Mouse (Mus musculus) heart, adult 18-20 months (tissue): ENCODE results near the gene Pnpla1. TPM values are rescaled to one million over a fixed set of nuclear protein-coding genes. Genes with fewer than 3 reads are reported as not detected.

Source experiments
- DNase-seq, 2 experiments: peaks; one replicate each; pipeline ENCODE4 v3.0.0; 2021 to 2022; ENCODE audit warnings: mixed read lengths in 1 of 2
- total RNA-seq, 2 experiments: library from RNA; stranded (reverse); gene quantifications; 2 replicates each; pipeline ENCODE4 v1.2.3; 2021

Gene Pnpla1
- total RNA-seq, 2 experiments from 2014 or later, result not detected

- DNase-seq, result no peak
Measured at GRCm38 (mm10) chr17:28885231-28885630, 27.0 kb downstream of the Pnpla1 start.

- DNase-seq, result no peak
Measured at GRCm38 (mm10) chr17:28886266-28886665, 28.1 kb downstream of the Pnpla1 start.

- DNase-seq, result peak in 1 of 2 experiments; percentile 71
Measured at GRCm38 (mm10) chr17:28894050-28894767, 36.0 kb downstream of the Pnpla1 start.

GRCm38 (mm10) chr17:28895217-28895875 lies 37.1 kb downstream of the Pnpla1 start:
- no peak for DNase-seq

GRCm38 (mm10) chr17:28896095-28896780 lies 38.0 kb downstream of the Pnpla1 start:
- DNase-seq, result no peak

GRCm38 (mm10) chr17:28897817-28898216 lies 39.6 kb downstream of the Pnpla1 start:
- DNase-seq, result no peak

- no peak for DNase-seq
Measured at GRCm38 (mm10) chr17:28898249-28898648, 40.0 kb downstream of the Pnpla1 start.

- no peak for DNase-seq
Measured at GRCm38 (mm10) chr17:28899427-28899826, 41.2 kb downstream of the Pnpla1 start.

- DNase-seq, result no peak
Measured at GRCm38 (mm10) chr17:28901559-28901958, 43.3 kb downstream of the Pnpla1 start.

- DNase-seq, result peak; percentile 53 to 91
Measured at GRCm38 (mm10) chr17:28904546-28905376, 46.5 kb downstream of the Pnpla1 start.

- no peak for DNase-seq
Measured at GRCm38 (mm10) chr17:28905377-28905916, 47.2 kb downstream of the Pnpla1 start.

- DNase-seq, result no peak
Measured at GRCm38 (mm10) chr17:28907959-28908358, 49.7 kb downstream of the Pnpla1 start.

- peak in 1 of 2 experiments; percentile 68 for DNase-seq
Measured at GRCm38 (mm10) chr17:28909252-28909941, 51.2 kb downstream of the Pnpla1 start.

- no peak for DNase-seq
Measured at GRCm38 (mm10) chr17:28910139-28910538, 51.9 kb downstream of the Pnpla1 start.

- DNase-seq, result peak in 1 of 2 experiments; percentile 56
Measured at GRCm38 (mm10) chr17:28913200-28913599, 55.0 kb downstream of the Pnpla1 start.

- no peak for DNase-seq
Measured at GRCm38 (mm10) chr17:28913940-28914339, 55.7 kb downstream of the Pnpla1 start.

- no peak for DNase-seq
Measured at GRCm38 (mm10) chr17:28915060-28915628, 56.9 kb downstream of the Pnpla1 start, which contains the start of gene 4930539E08Rik. 4930539E08Rik (minus strand) TSS chr17:28915324.

GRCm38 (mm10) chr17:28916520-28916919 lies 58.3 kb downstream of the Pnpla1 start:
- DNase-seq, result no peak

- peak; percentile 49 to 53 for DNase-seq
Measured at GRCm38 (mm10) chr17:28921086-28921485, 62.9 kb downstream of the Pnpla1 start.

- no peak for DNase-seq
Measured at GRCm38 (mm10) chr17:28922096-28922495, 63.9 kb downstream of the Pnpla1 start.
